Mouse (Mus musculus): ENCODE measurements around the gene Nap1l1.

GRCm38 (mm10) chr10:111522230-111522629 is 49.2 kb downstream of the Nap1l1 start:
- no peak for TF ChIP-seq CTCF (IDR thresholded peaks at IDR 0.05; ENCODE audit: extremely low read depth, insufficient read depth, low read length)
- TF ChIP-seq POLR2A (IDR thresholded peaks at IDR 0.05; ENCODE audit: extremely low read depth, insufficient read depth, low read length): no peak
